Mouse (Mus musculus) testis, adult 2 months (tissue): ENCODE measurements around the gene Atp6v1c2.

Experiments used
- CTCF ChIP-seq: fragments of 200-500 bp; IDR thresholded peaks from 2 replicates; pipeline ENCODE4 v1.5.1; 2012; ENCODE audit warnings: low read depth, mild to moderate bottlenecking, inconsistent platforms, low read length, moderate library complexity; ENCODE audit not compliant: control insufficient read depth, insufficient read depth, insufficient replicate concordance
- POLR2A ChIP-seq: fragments of 200-500 bp; IDR thresholded peaks from 2 replicates; pipeline ENCODE4 v1.6.1; 2012; ENCODE audit warnings: low read depth, mild to moderate bottlenecking, inconsistent platforms, low read length, moderate library complexity; ENCODE audit not compliant: control insufficient read depth

GRCm38 (mm10) chr12:17362316-17362715, 33.2 kb upstream of the Atp6v1c2 start:
- no peak for TF ChIP-seq CTCF
- TF ChIP-seq POLR2A = no peak
